Mouse (Mus musculus): ENCODE measurements at regions not wholly inside any gene's neighbourhood (a gene's known extent, or its start where the extent isn't known, plus 50 kb on each side); places are given as distances from the start of the nearest gene placed in this dataset.

DNA sequence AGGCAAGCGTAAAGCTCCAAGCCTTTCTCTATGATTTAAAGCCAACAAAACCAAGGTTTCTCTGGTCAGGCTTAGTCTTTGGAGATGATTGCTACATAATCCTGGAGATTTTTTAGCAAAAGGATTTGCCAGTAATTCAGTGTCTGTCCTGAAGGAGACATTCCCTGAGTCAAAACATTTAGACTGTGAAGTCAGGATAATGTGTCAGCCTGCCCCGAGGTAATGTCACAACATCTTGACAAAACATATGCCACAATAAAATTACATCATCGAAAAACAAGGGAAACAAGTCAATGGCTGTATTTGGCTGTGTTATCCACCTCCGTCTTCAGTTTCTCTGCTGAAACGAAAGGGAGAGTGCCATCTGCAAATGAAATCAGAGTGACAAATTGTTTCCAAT is 101.8 kb downstream of the Npy start:
- TF ChIP-seq CTCF (IDR thresholded peaks at IDR 0.05; ENCODE audit: control insufficient read depth, insufficient read depth, low read length) (no peak), POLR2A (IDR thresholded peaks at IDR 0.05; ENCODE audit: borderline replicate concordance, control insufficient read depth, low read depth, low read length) (no peak)

All from bone marrow, adult 2 months (tissue).